Mouse (Mus musculus) gastrocnemius, adult 2 months (tissue): ENCODE data around the gene Smim6. TPM values are rescaled to one million over a fixed set of nuclear protein-coding genes. Genes with fewer than 3 reads are reported as not detected.

Experiments used
- DNase-seq: peaks from one replicate; pipeline ENCODE4 v3.0.0; 2022
- H3K27ac ChIP-seq: fragments of 200-600 bp; 2 replicates; pipeline ENCODE4 v1.8.1; 2022; ENCODE audit warnings: mild to moderate bottlenecking
- H3K4me3 ChIP-seq: fragments of 200-600 bp; 2 replicates; pipeline ENCODE4 v1.8.1; 2022; ENCODE audit warnings: mild to moderate bottlenecking, moderate library complexity
- CTCF ChIP-seq: fragments of 200-600 bp; IDR thresholded peaks from 2 replicates; pipeline ENCODE4 v1.8.1; 2022; ENCODE audit warnings: antibody characterized with exemption, mild to moderate bottlenecking, moderate library complexity
- intact Hi-C: fragments of 180-260 bp; cut with DNase I; formaldehyde crosslinking; loops from one replicate; pipeline ENCODE4 v1.15.1; 2025
- total RNA-seq, 2 experiments: library from RNA; stranded (reverse); gene quantifications; 2 replicates each; pipeline ENCODE4 v1.2.3; 2021

Gene Smim6
- total RNA-seq, 2 experiments from 2014 or later, result not detected

GRCm38 (mm10) chr11:115889159-115889558 lies 22.7 kb upstream of the Smim6 start:
- H3K4me3 ChIP-seq, result no peak overlapping the region
- no peak for TF ChIP-seq CTCF
- no peak for DNase-seq
- no peak overlapping the region for H3K27ac ChIP-seq
- intact Hi-C loops, result no loop called here

- H3K4me3 ChIP-seq, result no peak overlapping the region
- no peak for DNase-seq
- intact Hi-C loops, result no loop called here
- no peak overlapping the region for H3K27ac ChIP-seq
- no peak for TF ChIP-seq CTCF
Observed at GRCm38 (mm10) chr11:115892213-115892612, 19.6 kb upstream of the Smim6 start.

GRCm38 (mm10) chr11:115893071-115893470 lies 18.7 kb upstream of the Smim6 start:
- Histone ChIP-seq H3K4me3 (no peak overlapping the region), H3K27ac (no peak overlapping the region)
- no peak for TF ChIP-seq CTCF
- intact Hi-C loops, result no loop called here
- DNase-seq, result no peak

- intact Hi-C loops, result no loop called here
- no peak overlapping the region for H3K4me3 ChIP-seq
- TF ChIP-seq CTCF, result peak; percentile 34
- DNase-seq, result no peak
- H3K27ac ChIP-seq, result no peak overlapping the region
Observed at GRCm38 (mm10) chr11:115894755-115895520, 16.9 kb upstream of the Smim6 start.

GRCm38 (mm10) chr11:115898446-115898845 lies 13.4 kb upstream of the Smim6 start:
- Histone ChIP-seq H3K27ac (no peak overlapping the region), H3K4me3 (no peak overlapping the region)
- TF ChIP-seq CTCF, result no peak
- no peak for DNase-seq
- intact Hi-C loops, result no loop called here

- DNase-seq, result peak; percentile 35
- no peak overlapping the region for H3K27ac ChIP-seq
- TF ChIP-seq CTCF, result peak; percentile 64
Observed at GRCm38 (mm10) chr11:115898886-115899285, 12.9 kb upstream of the Smim6 start.

GRCm38 (mm10) chr11:115899486-115900266 lies 12.1 kb upstream of the Smim6 start, which contains the start of gene Smim5:
Gene Smim5 (plus strand): TSS chr11:115899966.
- intact Hi-C loops, result no loop called here
- peak; percentile 76 for DNase-seq
- TF ChIP-seq CTCF, result peak; percentile 25; the same call in 1 of the 2 replicates
- H3K4me3 ChIP-seq, result peak within 1 kb of the TSS; percentile 59
- peak within 1 kb of the TSS; percentile 80 for H3K27ac ChIP-seq

More at GRCm38 (mm10) chr11:115898886-115899285, 12.9 kb upstream of the Smim6 start:
- intact Hi-C loops, result no loop called here
- H3K4me3 ChIP-seq, result no peak overlapping the region

GRCm38 (mm10) chr11:115900561-115901337 lies 11.1 kb upstream of the Smim6 start:
- Histone ChIP-seq H3K4me3 (peak overlapping the region; percentile 59), H3K27ac (peak overlapping the region; percentile 80)
- no peak for DNase-seq
- TF ChIP-seq CTCF, result no peak
- intact Hi-C loops, result no loop called here

- intact Hi-C loops, result no loop called here
- no peak for DNase-seq
- TF ChIP-seq CTCF, result no peak
- Histone ChIP-seq H3K27ac (peak overlapping the region; percentile 51; the same call in 1 of the 2 replicates), H3K4me3 (no peak overlapping the region)
Observed at GRCm38 (mm10) chr11:115901338-115902161, 10.3 kb upstream of the Smim6 start.

- no peak for DNase-seq
- no peak for TF ChIP-seq CTCF
- H3K27ac ChIP-seq, result peak overlapping the region; percentile 70
- no peak overlapping the region for H3K4me3 ChIP-seq
- intact Hi-C loops, result no loop called here
Observed at GRCm38 (mm10) chr11:115902177-115902576, 9.6 kb upstream of the Smim6 start.

- H3K4me3 ChIP-seq, result no peak overlapping the region
- peak; percentile 68 for DNase-seq
- no peak for TF ChIP-seq CTCF
- intact Hi-C loops, result no loop called here
- H3K27ac ChIP-seq, result peak overlapping the region; percentile 70
Observed at GRCm38 (mm10) chr11:115902831-115903230, 9.0 kb upstream of the Smim6 start.
